Mouse (Mus musculus) erythroblast, embryonic 14.5 days (primary cell): ENCODE measurements at regions not wholly inside any gene's neighbourhood (a gene's known extent, or its start where the extent isn't known, plus 50 kb on each side); places are given as distances from the start of the nearest gene placed in this dataset.

Source experiments
- H3K27me3 ChIP-seq: 2 replicates; pipeline ENCODE4 v1.6.1; 2012; ENCODE audit warnings: inconsistent platforms; ENCODE audit not compliant: control insufficient read depth
- H3K36me3 ChIP-seq: 2 replicates; pipeline ENCODE4 v1.6.1; 2012; ENCODE audit warnings: mild to moderate bottlenecking, inconsistent platforms; ENCODE audit not compliant: control insufficient read depth
- H3K4me1 ChIP-seq: 2 replicates; pipeline ENCODE4 v1.6.1; 2012; ENCODE audit warnings: inconsistent platforms; ENCODE audit not compliant: control insufficient read depth
- H3K4me3 ChIP-seq: replicated peaks from 2 replicates; pipeline ENCODE3; 2012; ENCODE audit warnings: moderate library complexity, mild to moderate bottlenecking, inconsistent platforms
- H3K9me3 ChIP-seq: 2 replicates; pipeline ENCODE4 v1.6.1; 2012; ENCODE audit warnings: low read length, inconsistent platforms, mixed read lengths; ENCODE audit not compliant: control insufficient read depth
- GATA1 ChIP-seq: IDR thresholded peaks from 2 replicates; pipeline ENCODE4 v1.6.1; 2012; ENCODE audit warnings: low read length, inconsistent platforms, mixed read lengths
- TAL1 ChIP-seq: IDR thresholded peaks from 3 replicates; pipeline ENCODE4 v1.6.1; 2012; ENCODE audit warnings: low read length, inconsistent platforms, mixed read lengths

DNA sequence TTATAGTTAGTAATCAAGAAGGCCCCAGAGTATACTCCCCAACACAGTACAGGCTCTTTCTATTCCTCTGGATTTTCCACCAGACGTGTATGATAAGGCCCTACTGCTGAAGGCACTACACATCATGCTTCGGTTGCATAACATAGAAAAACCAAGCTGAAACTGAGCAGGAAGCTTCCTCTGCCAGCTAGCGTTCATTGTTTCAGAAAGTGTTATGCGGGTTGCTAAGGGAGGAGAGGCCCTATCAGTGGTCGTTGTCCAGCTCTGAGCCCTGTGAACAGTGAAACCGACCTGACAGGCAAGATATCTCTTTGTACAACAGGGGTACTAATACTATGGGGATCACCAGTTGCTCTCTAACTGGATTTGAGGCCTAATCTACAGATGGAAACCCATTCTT lies 118.9 kb upstream of the Serpine2 start:
- no peak for TF ChIP-seq TAL1
- TF ChIP-seq GATA1 = no peak
- Histone ChIP-seq H3K4me1 (no peaks in the 10 kb centered on the region), H3K36me3 (no peaks in the 10 kb centered on the region), H3K27me3 (no peaks in the 10 kb centered on the region), H3K9me3 (no peaks in the 10 kb centered on the region), H3K4me3 (no peak overlapping the region)

GRCm38 (mm10) chr1:79978156-79978555 lies 117.2 kb upstream of the Serpine2 start:
- TF ChIP-seq GATA1 (no peak), TAL1 (no peak)
- H3K4me3 ChIP-seq = no peak overlapping the region
- H3K9me3 ChIP-seq = no peaks in the 10 kb centered on the region
- H3K27me3 ChIP-seq = no peaks in the 10 kb centered on the region
- H3K4me1 ChIP-seq = no peaks in the 10 kb centered on the region
- H3K36me3 ChIP-seq = no peaks in the 10 kb centered on the region

DNA sequence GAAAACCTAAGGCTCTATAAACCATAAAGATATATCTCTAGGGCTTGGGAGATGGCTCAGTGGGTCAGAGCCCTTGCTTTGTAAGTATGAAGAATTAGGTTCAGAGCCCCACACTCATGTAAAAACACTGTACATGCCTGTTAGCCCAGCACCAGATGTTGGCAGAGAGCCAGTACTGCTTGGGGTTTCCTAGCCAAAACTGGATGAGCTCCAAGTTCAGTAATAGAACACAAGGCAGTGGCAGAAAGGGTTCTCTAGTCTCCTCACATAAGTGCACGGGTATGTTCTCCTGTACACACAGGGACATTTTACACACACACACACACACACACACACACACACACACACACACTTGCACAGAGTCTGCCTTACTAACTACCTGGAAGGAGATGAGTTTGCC lies 95.1 kb upstream of the Serpine2 start:
- H3K4me1 ChIP-seq = no peaks in the 10 kb centered on the region
- TF ChIP-seq GATA1 (no peak), TAL1 (no peak)
- H3K27me3 ChIP-seq = no peaks in the 10 kb centered on the region
- H3K9me3 ChIP-seq = no peaks in the 10 kb centered on the region; the same call in 1 of the 2 replicates
- no peaks in the 10 kb centered on the region for H3K36me3 ChIP-seq
- no peak overlapping the region for H3K4me3 ChIP-seq

- no peak for TF ChIP-seq TAL1
- TF ChIP-seq GATA1 = no peak
- H3K4me3 ChIP-seq = no peak overlapping the region
- H3K9me3 ChIP-seq = no peaks in the 10 kb centered on the region
- H3K4me1 ChIP-seq = no peaks in the 10 kb centered on the region
- H3K36me3 ChIP-seq = no peaks in the 10 kb centered on the region
- no peaks in the 10 kb centered on the region for H3K27me3 ChIP-seq
Observed at GRCm38 (mm10) chr1:79944231-79944630, 83.3 kb upstream of the Serpine2 start.

GRCm38 (mm10) chr1:79932435-79932834 lies 71.5 kb upstream of the Serpine2 start:
- TF ChIP-seq GATA1 (no peak), TAL1 (no peak)
- no peaks in the 10 kb centered on the region for H3K27me3 ChIP-seq
- H3K36me3 ChIP-seq = no peaks in the 10 kb centered on the region
- H3K9me3 ChIP-seq = no peaks in the 10 kb centered on the region
- H3K4me3 ChIP-seq = no peak overlapping the region
- no peaks in the 10 kb centered on the region for H3K4me1 ChIP-seq

DNA sequence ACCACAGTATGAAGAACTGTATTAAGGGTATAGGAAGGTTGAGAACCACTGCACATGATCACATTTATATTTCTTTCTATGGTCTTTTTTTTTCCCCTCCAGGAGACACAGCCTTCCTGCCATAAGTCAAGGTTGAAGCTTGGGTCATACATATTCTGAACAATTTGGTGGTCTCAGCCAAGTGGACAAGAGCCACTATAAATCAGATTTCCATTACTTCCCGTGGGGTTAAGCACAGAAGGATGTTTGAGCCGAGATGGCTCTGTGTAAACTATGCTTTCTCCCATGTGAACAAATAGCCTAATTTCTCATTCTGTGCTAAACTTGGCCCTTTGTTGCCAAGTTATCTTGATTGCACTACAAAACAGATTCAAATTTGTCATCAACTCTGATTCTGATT lies 66.8 kb upstream of the Serpine2 start:
- TF ChIP-seq TAL1 (no peak), GATA1 (no peak)
- no peaks in the 10 kb centered on the region for H3K36me3 ChIP-seq
- H3K4me1 ChIP-seq = no peaks in the 10 kb centered on the region
- H3K27me3 ChIP-seq = no peaks in the 10 kb centered on the region
- H3K9me3 ChIP-seq = no peaks in the 10 kb centered on the region
- no peak overlapping the region for H3K4me3 ChIP-seq

DNA sequence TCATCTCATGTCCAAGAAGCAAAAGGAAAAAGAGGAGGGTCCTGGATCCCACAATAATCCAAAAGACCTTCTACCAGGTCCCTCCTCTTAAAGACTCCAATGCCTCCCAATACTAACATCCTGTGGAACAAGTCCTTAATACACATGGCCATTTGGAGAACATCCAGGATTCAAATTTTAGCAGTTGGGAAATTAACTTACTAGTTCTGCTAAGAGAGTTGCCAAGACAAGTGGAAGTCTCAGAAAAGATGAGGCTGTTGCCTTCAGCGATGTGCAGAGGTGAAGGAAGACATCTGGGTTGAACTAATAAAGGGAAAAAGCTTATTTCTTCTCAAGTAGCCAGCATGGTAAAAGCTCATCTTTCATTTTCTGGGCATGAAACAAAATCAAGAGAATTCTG lies 64.8 kb upstream of the Serpine2 start:
- H3K9me3 ChIP-seq = no peaks in the 10 kb centered on the region
- H3K27me3 ChIP-seq = no peaks in the 10 kb centered on the region
- no peaks in the 10 kb centered on the region for H3K36me3 ChIP-seq
- H3K4me1 ChIP-seq = no peaks in the 10 kb centered on the region
- H3K4me3 ChIP-seq = no peak overlapping the region
- TF ChIP-seq GATA1 (no peak), TAL1 (no peak)

DNA sequence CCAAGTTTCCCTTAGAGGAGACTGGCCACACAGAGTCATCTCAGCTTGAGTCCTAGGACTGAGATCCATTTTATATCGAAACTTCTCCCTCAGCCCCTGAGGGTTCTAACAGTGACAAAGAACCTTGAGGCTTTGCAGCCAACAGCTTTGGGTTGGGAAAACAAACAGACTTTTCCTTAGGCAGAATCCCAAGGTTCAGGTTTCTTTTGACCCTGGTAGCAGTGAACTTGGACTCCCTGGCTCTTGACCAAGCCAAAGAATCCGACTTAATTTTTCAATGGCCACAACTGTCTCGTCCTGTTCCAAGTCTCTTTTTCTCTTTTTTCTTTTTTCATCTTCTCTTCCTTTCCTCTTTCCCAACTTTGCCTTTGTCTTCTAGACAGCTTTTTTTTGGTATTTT lies 60.9 kb upstream of the Serpine2 start:
- H3K4me1 ChIP-seq = no peaks in the 10 kb centered on the region
- H3K4me3 ChIP-seq = no peak overlapping the region
- H3K36me3 ChIP-seq = no peaks in the 10 kb centered on the region
- H3K9me3 ChIP-seq = no peaks in the 10 kb centered on the region
- H3K27me3 ChIP-seq = no peaks in the 10 kb centered on the region
- no peak for TF ChIP-seq TAL1

DNA sequence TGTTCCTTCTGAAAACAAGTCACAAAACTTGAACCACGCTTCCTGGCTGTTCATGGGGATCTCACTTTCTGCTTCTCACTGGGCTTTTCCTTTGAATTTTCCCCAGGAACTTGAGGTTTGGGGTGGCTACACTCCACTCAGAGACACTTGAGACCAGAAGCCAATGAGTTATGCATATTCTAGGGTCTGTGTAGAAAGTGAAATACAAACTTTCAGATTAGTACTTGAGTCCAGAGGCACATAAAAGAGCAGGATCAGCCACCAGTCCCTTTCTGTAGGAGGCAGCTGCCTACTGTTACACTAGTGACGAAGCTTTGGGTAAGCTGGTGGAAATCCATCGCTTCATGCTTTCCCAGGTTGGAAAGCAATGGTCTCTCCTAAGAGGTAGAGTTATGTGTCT lies 60.4 kb upstream of the Serpine2 start:
- TF ChIP-seq TAL1 (no peak), GATA1 (no peak)
- Histone ChIP-seq H3K27me3 (no peaks in the 10 kb centered on the region), H3K9me3 (no peaks in the 10 kb centered on the region), H3K4me1 (no peaks in the 10 kb centered on the region), H3K4me3 (no peak overlapping the region), H3K36me3 (no peaks in the 10 kb centered on the region)

DNA sequence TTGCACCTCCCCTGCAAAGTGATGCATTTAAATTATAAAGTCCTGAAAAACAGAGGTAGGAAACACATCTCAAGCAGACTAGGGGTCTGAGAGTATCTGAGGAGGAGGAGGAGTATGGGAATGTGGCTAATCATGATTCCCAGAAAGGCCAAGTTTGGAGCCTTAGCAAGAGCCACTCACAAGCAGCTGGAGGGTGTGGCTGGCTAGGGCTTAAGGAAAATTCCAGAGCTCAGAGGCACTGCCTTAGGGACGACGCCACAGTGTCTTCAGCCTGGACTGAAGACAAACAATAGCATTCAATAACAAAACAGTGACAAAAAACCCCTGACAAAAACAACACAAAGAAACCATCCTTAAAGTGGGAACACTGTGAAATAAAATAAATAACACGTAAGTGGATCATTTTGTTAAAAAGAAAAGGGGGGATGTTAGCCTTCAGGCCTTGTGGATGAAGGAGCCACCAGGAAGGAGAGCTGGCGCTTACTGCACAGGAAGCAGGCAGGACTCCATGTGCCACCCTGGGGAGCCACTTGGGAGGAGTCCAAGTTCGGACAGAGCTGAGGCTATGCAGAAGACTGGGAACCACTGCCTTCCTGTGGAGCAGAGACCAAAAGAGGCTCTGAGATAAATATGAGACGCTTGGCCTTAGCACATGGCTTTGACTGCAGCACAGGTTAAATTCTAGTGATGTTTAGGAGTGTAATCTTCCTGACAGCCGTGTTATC lies 56.6 kb upstream of the Serpine2 start:
- Histone ChIP-seq H3K4me1 (no peaks in the 10 kb centered on the region), H3K36me3 (no peaks in the 10 kb centered on the region), H3K4me3 (no peak overlapping the region), H3K27me3 (no peaks in the 10 kb centered on the region), H3K9me3 (no peaks in the 10 kb centered on the region)
- no peak for TF ChIP-seq TAL1
- no peak for TF ChIP-seq GATA1
